8 mouse cellular contexts compared by ENCODE assay signal in the genomic region with DNA sequence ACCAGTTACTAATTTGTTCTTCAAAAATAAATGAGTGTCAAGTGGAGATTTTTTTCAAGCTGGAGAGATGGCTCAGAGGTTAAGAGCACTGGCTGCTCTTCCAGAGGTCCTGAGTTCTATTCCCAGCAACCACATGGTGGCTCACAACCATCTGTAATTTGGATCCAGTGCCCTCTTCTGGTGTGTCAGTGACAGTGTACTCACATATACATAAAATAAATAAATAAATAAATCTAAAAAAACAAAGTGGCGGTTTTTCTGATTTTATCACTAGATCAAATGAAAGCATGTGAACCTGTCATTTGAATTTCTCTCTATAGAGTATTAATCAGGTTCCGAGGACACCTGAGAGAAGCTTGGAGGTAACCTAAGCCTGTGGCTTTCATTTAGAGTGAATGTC. TPM values are rescaled to one million over a fixed set of nuclear protein-coding genes. Genes with fewer than 3 reads are reported as not detected.
A peak's percentile ranks its signal among the peaks of the same experiment; 100 is the strongest.
DNase-seq lines count a peak whose midpoint lies in the region; ATAC-seq and TF ChIP-seq lines count a peak whose summit lies in the region.

No protein-coding gene starts in this region.

- TF ChIP-seq CTCF in lung, embryonic 14.5 days (IDR thresholded peaks at IDR 0.05; ENCODE audit: low read depth): peak; percentile 37
- TF ChIP-seq CTCF in hindbrain, postnatal 0 days (IDR thresholded peaks at IDR 0.05; ENCODE audit: low read depth): peak; percentile 44

- no peaks in the 10 kb centered on the region for H3K27me3 ChIP-seq in heart, embryonic 13.5 days (replicated peaks)
- no peaks in the 10 kb centered on the region for H3K27me3 ChIP-seq in lung, embryonic 14.5 days (ENCODE audit: insufficient read depth, low read length)
- no peaks in the 10 kb centered on the region for H3K27me3 ChIP-seq in hindbrain, postnatal 0 days (ENCODE audit: insufficient read depth, low read length)
- no peaks in the 10 kb centered on the region for H3K27me3 ChIP-seq in neural tube, embryonic 14.5 days (ENCODE audit: control insufficient read depth, insufficient read depth, low read length)

- H3K4me3 ChIP-seq in heart, embryonic 13.5 days: peak overlapping the region; percentile 78
- no peak overlapping the region for H3K4me3 ChIP-seq in lung, embryonic 14.5 days (ENCODE audit: low read depth, low read length)
- H3K4me3 ChIP-seq in hindbrain, postnatal 0 days (ENCODE audit: low read length): no peak overlapping the region
- no peak overlapping the region for H3K4me3 ChIP-seq in neural tube, embryonic 14.5 days (ENCODE audit: low read depth, low read length)

- H3K36me3 ChIP-seq in heart, embryonic 13.5 days: peaks cover 32% of the 10 kb centered on the region
- H3K36me3 ChIP-seq in lung, embryonic 14.5 days (ENCODE audit: insufficient read depth): peaks cover 15% of the 10 kb centered on the region
- H3K36me3 ChIP-seq in hindbrain, postnatal 0 days (ENCODE audit: insufficient read depth, low read length): no peaks in the 10 kb centered on the region
- no peaks in the 10 kb centered on the region for H3K36me3 ChIP-seq in neural tube, embryonic 14.5 days (ENCODE audit: control insufficient read depth, insufficient read depth, low read length)

- ATAC-seq in heart, embryonic 13.5 days (ENCODE audit: extremely low read depth, insufficient number of reproducible peaks, low FRiP score, low TSS enrichment): no peak
- ATAC-seq in lung, embryonic 14.5 days (ENCODE audit: insufficient read depth): no peak
- ATAC-seq in hindbrain, postnatal 0 days: no peak
- peak; percentile 18; the same call in 1 of the 2 replicates for ATAC-seq in neural tube, embryonic 14.5 days (ENCODE audit: low read depth)

- no peak overlapping the region for H3K9ac ChIP-seq in heart, embryonic 13.5 days
- H3K9ac ChIP-seq in lung, embryonic 14.5 days: no peak overlapping the region
- no peak overlapping the region for H3K9ac ChIP-seq in hindbrain, postnatal 0 days (replicated peaks; ENCODE audit: low read length)
- no peak overlapping the region for H3K9ac ChIP-seq in neural tube, embryonic 14.5 days (replicated peaks; ENCODE audit: low read depth, low read length)

- H3K27ac ChIP-seq in heart, embryonic 13.5 days (replicated peaks): no peak overlapping the region
- H3K27ac ChIP-seq in lung, embryonic 14.5 days (ENCODE audit: low read depth): no peak overlapping the region
- no peak overlapping the region for H3K27ac ChIP-seq in hindbrain, postnatal 0 days
- no peak overlapping the region for H3K27ac ChIP-seq in neural tube, embryonic 14.5 days (ENCODE audit: low read depth, low read length)

- 89% methylated on average over 2 of the region's 2 CpGs for WGBS in heart, embryonic 13.5 days
- 89% methylated on average over 2 of the region's 2 CpGs for WGBS in lung, embryonic 14.5 days
- 96% methylated on average over 2 of the region's 2 CpGs for WGBS in hindbrain, postnatal 0 days
- 96% methylated on average over 2 of the region's 2 CpGs for WGBS in neural tube, embryonic 14.5 days

- H3K9me3 ChIP-seq in heart, embryonic 13.5 days: no peaks in the 10 kb centered on the region
- H3K9me3 ChIP-seq in lung, embryonic 14.5 days (ENCODE audit: low read depth, low read length): no peaks in the 10 kb centered on the region
- H3K9me3 ChIP-seq in hindbrain, postnatal 0 days (ENCODE audit: low read length): no peaks in the 10 kb centered on the region
- no peaks in the 10 kb centered on the region for H3K9me3 ChIP-seq in neural tube, embryonic 14.5 days (ENCODE audit: control insufficient read depth, low read length)

- peaks cover 7% of the 10 kb centered on the region; the same call in 1 of the 2 replicates for H3K4me1 ChIP-seq in heart, embryonic 13.5 days
- no peaks in the 10 kb centered on the region for H3K4me1 ChIP-seq in lung, embryonic 14.5 days (ENCODE audit: insufficient read depth)
- no peaks in the 10 kb centered on the region for H3K4me1 ChIP-seq in hindbrain, postnatal 0 days (ENCODE audit: insufficient read depth, low read length)
- no peaks in the 10 kb centered on the region for H3K4me1 ChIP-seq in neural tube, embryonic 14.5 days (ENCODE audit: control insufficient read depth, insufficient read depth, low read length)

- peak overlapping the region; percentile 77 for H3K4me2 ChIP-seq in heart, embryonic 13.5 days
- no peak overlapping the region; the same call in 1 of the 2 replicates for H3K4me2 ChIP-seq in lung, embryonic 14.5 days
- H3K4me2 ChIP-seq in hindbrain, postnatal 0 days (ENCODE audit: low read depth, low read length): peak overlapping the region; percentile 64; the same call in 1 of the 2 replicates
- H3K4me2 ChIP-seq in neural tube, embryonic 14.5 days (ENCODE audit: low read depth, low read length): no peak overlapping the region

- no peak for DNase-seq in heart, postnatal 4 days
- DNase-seq in lung, embryonic 14.5 days: peak; percentile 3
- DNase-seq in lung, postnatal 25 days (ENCODE audit: low spot score): no peak
- no peak for DNase-seq in hindbrain, postnatal 0 days (ENCODE audit: low spot score)
- DNase-seq in right cerebral cortex, adult 2 months (ENCODE audit: low spot score in 2 of 2): no peak
- no peak for DNase-seq in layer of hippocampus, postnatal 10 days (ENCODE audit: low spot score in 2 of 2)

RNA-seq across cellular contexts. Expression of gene Fbxo4, which starts 1.1 kb away (rescaled TPM):
- polyA plus RNA-seq in heart, embryonic 13.5 days (2015; fragmentation: Nextera tagmentation; extraction: Ambion mirVana): 9.7 and 10.6 TPM in 2 replicates
- 10 to 100 TPM; 11.2 to 12.2 TPM for total RNA-seq in heart, postnatal 4 days (2021)
- polyA plus RNA-seq in lung, embryonic 14.5 days (2014; fragmentation: Nextera tagmentation; extraction: Ambion mirVana): 10.9 and 12.6 TPM in 2 replicates
- total RNA-seq in hindbrain, postnatal 0 days (2014; rRNA removed): 12.6 and 14.7 TPM in 2 replicates
- polyA plus RNA-seq in hindbrain, postnatal 0 days (2015; fragmentation: Nextera tagmentation; extraction: Ambion mirVana): 11.2 and 11.7 TPM in 2 replicates
- 9.1 and 9.2 TPM in 2 replicates for polyA plus RNA-seq in neural tube, embryonic 14.5 days (2014; fragmentation: Nextera tagmentation; extraction: Ambion mirVana)
- 10 to 100 TPM in 1 of 2 experiments, 1 to 10 TPM in 1; 8.0 to 10.6 TPM for total RNA-seq in layer of hippocampus, postnatal 10 days (2021)

RNA-seq across cellular contexts. Expression of gene AW549877, which starts 17.3 kb away (rescaled TPM):
- polyA plus RNA-seq in heart, embryonic 13.5 days (2015; fragmentation: Nextera tagmentation; extraction: Ambion mirVana): 20.9 and 22.6 TPM in 2 replicates
- 10 to 100 TPM; 20.9 to 21.5 TPM for total RNA-seq in heart, postnatal 4 days (2021)
- polyA plus RNA-seq in lung, embryonic 14.5 days (2014; fragmentation: Nextera tagmentation; extraction: Ambion mirVana): 35.1 and 38.8 TPM in 2 replicates
- 30.0 and 30.2 TPM in 2 replicates for total RNA-seq in hindbrain, postnatal 0 days (2014; rRNA removed)
- 23.6 and 26.2 TPM in 2 replicates for polyA plus RNA-seq in hindbrain, postnatal 0 days (2015; fragmentation: Nextera tagmentation; extraction: Ambion mirVana)
- 57.8 and 64.2 TPM in 2 replicates for polyA plus RNA-seq in neural tube, embryonic 14.5 days (2014; fragmentation: Nextera tagmentation; extraction: Ambion mirVana)
- 10 to 100 TPM; 41.9 to 43.4 TPM for total RNA-seq in layer of hippocampus, postnatal 10 days (2021)

RNA-seq across cellular contexts. Expression of gene Oxct1, which starts 47.9 kb away (rescaled TPM):
- 273 and 298 TPM in 2 replicates for polyA plus RNA-seq in heart, embryonic 13.5 days (2015; fragmentation: Nextera tagmentation; extraction: Ambion mirVana)
- 100 to 1,000 TPM; 230 to 249 TPM for total RNA-seq in heart, postnatal 4 days (2021)
- 210 and 226 TPM in 2 replicates for polyA plus RNA-seq in lung, embryonic 14.5 days (2014; fragmentation: Nextera tagmentation; extraction: Ambion mirVana)
- 226 and 314 TPM in 2 replicates for total RNA-seq in hindbrain, postnatal 0 days (2014; rRNA removed)
- polyA plus RNA-seq in hindbrain, postnatal 0 days (2015; fragmentation: Nextera tagmentation; extraction: Ambion mirVana): 457 and 505 TPM in 2 replicates
- 352 and 372 TPM in 2 replicates for polyA plus RNA-seq in neural tube, embryonic 14.5 days (2014; fragmentation: Nextera tagmentation; extraction: Ambion mirVana)
- total RNA-seq in layer of hippocampus, postnatal 10 days (2021): 100 to 1,000 TPM; 498 to 543 TPM

Comparison
In these comparisons a context has a peak if more than half of its experiments do, and no peak if none do; other contexts are left out.
1. H3K4me2 ChIP-seq: peak in heart, embryonic 13.5 days (single experiment) and hindbrain, postnatal 0 days (single experiment); none in lung, embryonic 14.5 days (single experiment) and neural tube, embryonic 14.5 days (single experiment).